Mouse (Mus musculus): Measurements from ENCODE around the gene Gm4952. TPM values are rescaled to one million over a fixed set of nuclear protein-coding genes. Genes with fewer than 3 reads are reported as not detected.

Gene Gm4952
- polyA plus RNA-seq (2012; rRNA removed), result 0.10 and 0.26 TPM in 2 replicates

GRCm38 (mm10) chr19:12599674-12600073 is at the start of gene Gm4952:
Gene Gm4952, plus strand, starts transcription at chr19:12599974.
- Histone ChIP-seq H3K4me1 (ENCODE audit: control insufficient read depth, insufficient read depth, low read length) (no peaks in the 10 kb centered on the region; the same call in 1 of the 2 replicates), H3K4me3 (ENCODE audit: insufficient read depth, low read length) (no peak within 1 kb of the TSS), H3K27ac (ENCODE audit: insufficient read depth, low read length) (no peak within 1 kb of the TSS)
- no peak for TF ChIP-seq CTCF (IDR thresholded peaks at IDR 0.05; ENCODE audit: extremely low read depth, insufficient read depth, low read length)
- no peak for TF ChIP-seq POLR2A (IDR thresholded peaks at IDR 0.05; ENCODE audit: extremely low read depth, insufficient read depth, low read length)

DNA sequence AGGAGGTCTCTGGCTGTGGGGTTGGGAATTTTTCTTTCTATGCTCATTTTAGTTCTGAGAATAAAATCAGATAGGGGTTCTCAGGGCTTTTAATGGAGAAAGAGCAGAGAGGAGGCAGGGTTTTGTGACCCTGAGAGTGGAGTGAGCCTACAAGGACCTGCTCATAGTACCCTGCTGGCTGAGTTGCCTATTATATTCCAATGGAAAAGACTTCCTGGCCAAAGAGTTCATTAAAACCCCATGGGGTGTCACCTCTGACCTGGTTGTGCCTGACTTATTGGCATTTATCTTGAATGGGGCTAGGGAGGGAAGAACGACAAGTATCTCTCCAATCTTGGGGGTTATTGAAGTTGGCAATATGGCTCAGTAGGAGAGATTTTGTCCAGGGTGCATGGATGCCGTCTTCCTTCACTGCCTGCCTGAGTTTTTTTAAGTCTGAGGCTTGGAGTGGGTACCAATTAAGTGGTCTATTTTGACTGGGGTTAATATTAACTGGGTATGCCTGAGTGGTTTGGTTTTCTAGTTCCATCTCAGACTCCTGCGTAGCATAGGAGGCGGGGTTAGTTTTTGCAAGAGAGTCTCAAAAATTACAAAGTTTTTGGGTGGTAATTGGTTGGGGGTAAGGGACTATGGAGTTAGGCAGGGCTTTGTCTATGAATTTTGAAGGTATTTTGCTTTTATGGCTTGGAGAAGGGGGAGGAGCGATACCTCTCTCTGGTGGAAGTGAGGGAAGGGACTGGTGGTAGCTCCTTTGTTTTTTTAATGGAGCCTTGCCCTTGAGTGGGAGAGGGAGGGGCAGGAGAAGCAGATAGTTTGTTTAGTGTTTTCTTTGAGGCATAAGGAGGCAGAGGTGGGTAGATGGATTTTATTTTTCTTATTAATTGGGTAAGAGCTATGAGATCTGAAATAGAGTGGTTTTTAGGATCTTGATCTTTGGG is 49.5 kb upstream of the Gm4952 start:
- H3K4me3 ChIP-seq (ENCODE audit: insufficient read depth, low read length), result no peak overlapping the region

GRCm38 (mm10) chr19:12556293-12556692 is 43.5 kb upstream of the Gm4952 start:
- TF ChIP-seq POLR2A (IDR thresholded peaks at IDR 0.05; ENCODE audit: extremely low read depth, insufficient read depth, low read length), result no peak
- no peak for TF ChIP-seq CTCF (IDR thresholded peaks at IDR 0.05; ENCODE audit: extremely low read depth, insufficient read depth, low read length)
- H3K27ac ChIP-seq (ENCODE audit: insufficient read depth, low read length), result no peak overlapping the region
- H3K4me1 ChIP-seq (ENCODE audit: control insufficient read depth, insufficient read depth, low read length), result no peaks in the 10 kb centered on the region
- H3K4me3 ChIP-seq (ENCODE audit: insufficient read depth, low read length), result no peak overlapping the region

More for the DNA sequence above, 49.5 kb upstream of the Gm4952 start:
- H3K4me1 ChIP-seq (ENCODE audit: control insufficient read depth, insufficient read depth, low read length), result no peaks in the 10 kb centered on the region
- TF ChIP-seq CTCF (IDR thresholded peaks at IDR 0.05; ENCODE audit: extremely low read depth, insufficient read depth, low read length), result no peak
- no peak overlapping the region for H3K27ac ChIP-seq (ENCODE audit: insufficient read depth, low read length)

GRCm38 (mm10) chr19:12558219-12558618 is 41.6 kb upstream of the Gm4952 start:
- no peak overlapping the region for H3K27ac ChIP-seq (ENCODE audit: insufficient read depth, low read length)
- TF ChIP-seq POLR2A (IDR thresholded peaks at IDR 0.05; ENCODE audit: extremely low read depth, insufficient read depth, low read length) (no peak), CTCF (IDR thresholded peaks at IDR 0.05; ENCODE audit: extremely low read depth, insufficient read depth, low read length) (no peak)
- H3K4me3 ChIP-seq (ENCODE audit: insufficient read depth, low read length), result no peak overlapping the region
- H3K4me1 ChIP-seq (ENCODE audit: control insufficient read depth, insufficient read depth, low read length), result no peaks in the 10 kb centered on the region

- Histone ChIP-seq H3K27ac (ENCODE audit: insufficient read depth, low read length) (no peak overlapping the region), H3K4me1 (ENCODE audit: control insufficient read depth, insufficient read depth, low read length) (no peaks in the 10 kb centered on the region), H3K4me3 (ENCODE audit: insufficient read depth, low read length) (no peak overlapping the region)
- TF ChIP-seq POLR2A (IDR thresholded peaks at IDR 0.05; ENCODE audit: extremely low read depth, insufficient read depth, low read length) (no peak), CTCF (IDR thresholded peaks at IDR 0.05; ENCODE audit: extremely low read depth, insufficient read depth, low read length) (no peak)
These were observed 35.6 kb upstream of the Gm4952 start for GRCm38 (mm10) chr19:12564197-12564596.

DNA sequence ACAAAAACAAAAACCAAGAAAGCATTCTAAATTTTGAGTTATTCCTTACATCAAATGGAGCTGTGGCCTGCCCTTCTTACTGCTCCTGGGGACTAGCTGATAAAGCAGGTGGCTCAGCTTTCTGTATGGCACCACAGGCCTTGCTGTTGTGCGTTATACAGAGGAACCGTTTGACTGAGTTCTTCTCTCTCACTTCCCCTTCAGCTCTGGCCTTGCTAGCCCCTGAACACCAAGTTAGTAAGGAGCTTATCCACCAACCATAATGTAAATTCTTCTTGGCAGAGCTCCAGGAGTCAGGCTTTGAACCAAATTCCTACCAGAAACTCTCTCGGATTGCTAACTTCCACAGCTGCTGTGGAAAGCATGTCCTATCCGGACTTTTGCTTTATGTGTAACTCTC is 32.8 kb upstream of the Gm4952 start:
- H3K4me3 ChIP-seq (ENCODE audit: insufficient read depth, low read length), result no peak overlapping the region
- TF ChIP-seq CTCF (IDR thresholded peaks at IDR 0.05; ENCODE audit: extremely low read depth, insufficient read depth, low read length), result no peak
- no peak for TF ChIP-seq POLR2A (IDR thresholded peaks at IDR 0.05; ENCODE audit: extremely low read depth, insufficient read depth, low read length)

GRCm38 (mm10) chr19:12570866-12571265 is 28.9 kb upstream of the Gm4952 start:
- no peak overlapping the region for H3K4me3 ChIP-seq (ENCODE audit: insufficient read depth, low read length)
- H3K4me1 ChIP-seq (ENCODE audit: control insufficient read depth, insufficient read depth, low read length), result no peaks in the 10 kb centered on the region
- no peak overlapping the region for H3K27ac ChIP-seq (ENCODE audit: insufficient read depth, low read length)
- no peak for TF ChIP-seq POLR2A (IDR thresholded peaks at IDR 0.05; ENCODE audit: extremely low read depth, insufficient read depth, low read length)
- no peak for TF ChIP-seq CTCF (IDR thresholded peaks at IDR 0.05; ENCODE audit: extremely low read depth, insufficient read depth, low read length)

More for the DNA sequence above, 32.8 kb upstream of the Gm4952 start:
- Histone ChIP-seq H3K4me1 (ENCODE audit: control insufficient read depth, insufficient read depth, low read length) (no peaks in the 10 kb centered on the region), H3K27ac (ENCODE audit: insufficient read depth, low read length) (no peak overlapping the region)

- H3K27ac ChIP-seq (ENCODE audit: insufficient read depth, low read length), result no peak overlapping the region
- no peak for TF ChIP-seq CTCF (IDR thresholded peaks at IDR 0.05; ENCODE audit: extremely low read depth, insufficient read depth, low read length)
- no peak for TF ChIP-seq POLR2A (IDR thresholded peaks at IDR 0.05; ENCODE audit: extremely low read depth, insufficient read depth, low read length)
- no peaks in the 10 kb centered on the region for H3K4me1 ChIP-seq (ENCODE audit: control insufficient read depth, insufficient read depth, low read length)
- H3K4me3 ChIP-seq (ENCODE audit: insufficient read depth, low read length), result no peak overlapping the region
These were observed 28.1 kb upstream of the Gm4952 start for GRCm38 (mm10) chr19:12571687-12572086.

DNA sequence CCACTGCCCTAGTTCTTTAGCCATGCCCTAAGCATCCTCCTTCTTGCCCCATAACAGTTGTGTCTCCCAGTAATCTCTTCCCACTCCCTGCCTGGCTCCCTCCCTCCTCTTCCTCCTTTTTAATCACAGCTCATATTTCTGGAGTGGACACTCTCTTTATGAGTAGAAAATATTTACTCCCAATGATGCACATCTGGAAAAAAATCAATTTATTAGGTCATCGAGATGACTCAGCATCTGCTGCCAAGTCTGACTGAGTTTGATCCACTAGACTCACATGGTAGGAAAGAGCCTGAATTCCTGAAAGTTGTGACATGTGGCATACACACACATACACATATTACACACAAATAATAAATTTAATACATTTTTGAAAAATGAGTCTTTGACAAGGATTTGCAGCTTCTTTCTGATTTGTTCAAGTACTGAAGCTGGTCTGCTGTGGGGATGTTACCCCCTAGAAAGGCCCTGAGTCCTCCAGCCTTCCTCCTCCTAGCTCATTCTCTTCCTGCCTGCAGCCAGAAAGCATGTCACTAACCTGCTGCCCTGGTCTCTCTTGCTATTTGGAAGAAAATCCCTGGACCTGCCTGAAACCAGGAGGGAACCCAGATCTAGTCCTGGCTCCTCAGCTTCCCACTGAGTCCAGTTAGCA is 27.0 kb upstream of the Gm4952 start:
- H3K27ac ChIP-seq (ENCODE audit: insufficient read depth, low read length), result no peak overlapping the region

More for the DNA sequence above, 27.0 kb upstream of the Gm4952 start:
- Histone ChIP-seq H3K4me1 (ENCODE audit: control insufficient read depth, insufficient read depth, low read length) (no peaks in the 10 kb centered on the region), H3K4me3 (ENCODE audit: insufficient read depth, low read length) (peak overlapping the region; percentile 4; the same call in 1 of the 2 replicates)
- no peak for TF ChIP-seq POLR2A (IDR thresholded peaks at IDR 0.05; ENCODE audit: extremely low read depth, insufficient read depth, low read length)
- no peak for TF ChIP-seq CTCF (IDR thresholded peaks at IDR 0.05; ENCODE audit: extremely low read depth, insufficient read depth, low read length)

Data from cortical plate, adult 2 months (tissue).